Mouse (Mus musculus) CH12.LX (cell line): ENCODE results near the gene Cox16. TPM values are rescaled to one million over a fixed set of nuclear protein-coding genes. Genes with fewer than 3 reads are reported as not detected.

Experiments
- DNase-seq: peaks from one replicate; pipeline ENCODE4 v3.0.0-alpha.2; 2013; ENCODE audit errors: extremely low read depth
- H3K27ac ChIP-seq: 2 replicates; pipeline ENCODE4 v1.5.1; 2012; ENCODE audit warnings: low read depth, mild to moderate bottlenecking, control low read depth, moderate library complexity; ENCODE audit not compliant: insufficient read depth
- H3K27me3 ChIP-seq: replicated peaks from 2 replicates; pipeline ENCODE3; 2012; ENCODE audit warnings: inconsistent platforms
- H3K36me3 ChIP-seq, 2 experiments: replicated peaks in 1 of 2; 2 replicates each; pipeline versions ENCODE3 to v1.6.1; 2012; ENCODE audit warnings: inconsistent platforms in 1 of 2, low read length in 1 of 2, mild to moderate bottlenecking in 1 of 2, mixed read lengths in 1 of 2, moderate library complexity in 1 of 2; ENCODE audit not compliant: control insufficient read depth in 1 of 2, insufficient read depth in 1 of 2
- H3K4me1 ChIP-seq, 2 experiments: 2 replicates each; pipeline ENCODE4 v1.6.1; 2012; ENCODE audit warnings: inconsistent platforms in 1 of 2, moderate library complexity in 1 of 2; ENCODE audit not compliant: insufficient read depth in 2 of 2, control insufficient read depth in 1 of 2
- H3K4me2 ChIP-seq: 2 replicates; pipeline ENCODE4 v1.6.1; 2012; ENCODE audit warnings: low read depth, mild to moderate bottlenecking, control low read depth; ENCODE audit not compliant: poor library complexity, insufficient read depth, severe bottlenecking
- H3K4me3 ChIP-seq, 3 experiments: fragments of 150-350 bp in 1 of 3; sonication (generic) in 1 of 3; replicated peaks in 1 of 3; 2 replicates each; pipeline versions ENCODE3 to v1.5.1; 2011 to 2012; ENCODE audit warnings: low read depth in 2 of 3, low read length in 2 of 3, mild to moderate bottlenecking in 2 of 3, moderate library complexity in 2 of 3, control low read depth in 1 of 3, improper control_type of control experiment in 1 of 3, inconsistent platforms in 1 of 3, mixed read lengths in 1 of 3; ENCODE audit not compliant: poor library complexity in 1 of 3
- H3K79me2 ChIP-seq: replicated peaks from 2 replicates; pipeline ENCODE4 v1.6.1; 2012; ENCODE audit warnings: mild to moderate bottlenecking, moderate library complexity; ENCODE audit not compliant: control insufficient read depth, poor library complexity, insufficient read depth, severe bottlenecking; ENCODE audit errors: extremely low read depth
- H3K9ac ChIP-seq: 2 replicates; pipeline ENCODE4 v1.6.1; 2012; ENCODE audit warnings: low read depth, mild to moderate bottlenecking, control low read depth, moderate library complexity; ENCODE audit not compliant: insufficient read depth
- H3K9me3 ChIP-seq: replicated peaks from 2 replicates; pipeline ENCODE3; 2012; ENCODE audit warnings: low read length, inconsistent platforms, mixed read lengths
- BHLHE40 ChIP-seq: IDR thresholded peaks from 2 replicates; pipeline ENCODE4 v1.6.1; 2011; ENCODE audit warnings: mild to moderate bottlenecking, low read depth, low read length, improper control_type of control experiment
- CHD2 ChIP-seq: IDR thresholded peaks from 2 replicates; pipeline ENCODE4 v1.6.1; 2011; ENCODE audit warnings: low read length, improper control_type of control experiment
- E2F4 ChIP-seq: IDR thresholded peaks from 2 replicates; pipeline ENCODE4 v1.6.1; 2011; ENCODE audit warnings: low read depth, low read length, improper control_type of control experiment; ENCODE audit not compliant: insufficient replicate concordance
- ELF1 ChIP-seq: IDR thresholded peaks from 2 replicates; pipeline ENCODE4 v1.6.1; 2014; ENCODE audit warnings: low read depth, mild to moderate bottlenecking, inconsistent platforms, low read length, improper control_type of control experiment
- EP300 ChIP-seq: IDR thresholded peaks from 2 replicates; pipeline ENCODE4 v1.6.1; 2011; ENCODE audit warnings: low read length, improper control_type of control experiment
- ETS1 ChIP-seq: conservative IDR thresholded peaks from 2 replicates; pipeline ENCODE4 v1.6.1; 2012; ENCODE audit warnings: low read depth, mild to moderate bottlenecking, inconsistent platforms, low read length, improper control_type of control experiment, moderate library complexity
- HCFC1 ChIP-seq: IDR thresholded peaks from 2 replicates; pipeline ENCODE4 v1.6.1; 2012; ENCODE audit warnings: low read depth, mild to moderate bottlenecking, inconsistent platforms, low read length, improper control_type of control experiment
- IRF4 ChIP-seq: IDR thresholded peaks from 2 replicates; pipeline ENCODE4 v1.6.1; 2014; ENCODE audit warnings: low read depth, mild to moderate bottlenecking, inconsistent platforms, low read length, improper control_type of control experiment
- JUN ChIP-seq: IDR thresholded peaks from 2 replicates; pipeline ENCODE4 v1.6.1; 2011; ENCODE audit warnings: low read depth, mild to moderate bottlenecking, low read length, improper control_type of control experiment, moderate library complexity; ENCODE audit not compliant: insufficient read depth
- JUND ChIP-seq: conservative IDR thresholded peaks from 2 replicates; pipeline ENCODE4 v1.6.1; 2011; ENCODE audit warnings: low read depth, low read length, improper control_type of control experiment
- KAT2A ChIP-seq: IDR thresholded peaks from 2 replicates; pipeline ENCODE4 v1.6.1; 2012; ENCODE audit warnings: low read length, improper control_type of control experiment, inconsistent platforms; ENCODE audit not compliant: insufficient replicate concordance
- MAFK ChIP-seq: IDR thresholded peaks from 2 replicates; pipeline ENCODE4 v1.6.1; 2011; ENCODE audit warnings: low read length, improper control_type of control experiment; ENCODE audit not compliant: insufficient replicate concordance
- MAX ChIP-seq: IDR thresholded peaks from 2 replicates; pipeline ENCODE4 v1.6.1; 2011; ENCODE audit warnings: low read length, improper control_type of control experiment
- MAZ ChIP-seq: IDR thresholded peaks from 2 replicates; pipeline ENCODE4 v1.6.1; 2012; ENCODE audit warnings: low read depth, mild to moderate bottlenecking, inconsistent platforms, low read length, improper control_type of control experiment, moderate library complexity
- MEF2A ChIP-seq: IDR thresholded peaks from 2 replicates; pipeline ENCODE4 v1.6.1; 2014; ENCODE audit warnings: low read depth, mild to moderate bottlenecking, inconsistent platforms, low read length, improper control_type of control experiment, borderline replicate concordance
- MXI1 ChIP-seq: IDR thresholded peaks from 2 replicates; pipeline ENCODE4 v1.6.1; 2011; ENCODE audit warnings: mild to moderate bottlenecking, low read depth, low read length, improper control_type of control experiment
- MYC ChIP-seq: IDR thresholded peaks from 2 replicates; pipeline ENCODE4 v1.6.1; 2011; ENCODE audit warnings: low read depth, mild to moderate bottlenecking, improper control_type of control experiment, low read length
- NELFE ChIP-seq: IDR thresholded peaks from 2 replicates; pipeline ENCODE4 v1.6.1; 2011; ENCODE audit warnings: low read depth, low read length, improper control_type of control experiment
- POLR2A ChIP-seq: IDR thresholded peaks from 2 replicates; pipeline ENCODE4 v1.6.1; 2011; ENCODE audit warnings: low read depth, mild to moderate bottlenecking, improper control_type of control experiment, low read length
- RAD21 ChIP-seq: IDR thresholded peaks from 2 replicates; pipeline ENCODE4 v1.6.1; 2011; ENCODE audit warnings: low read depth, mild to moderate bottlenecking, low read length, improper control_type of control experiment, moderate library complexity
- RCOR1 ChIP-seq: conservative IDR thresholded peaks from 2 replicates; pipeline ENCODE4 v1.6.1; 2012; ENCODE audit warnings: low read depth, mild to moderate bottlenecking, inconsistent platforms, low read length, improper control_type of control experiment
- SMC3 ChIP-seq: IDR thresholded peaks from 2 replicates; pipeline ENCODE4 v1.6.1; 2011; ENCODE audit warnings: low read depth, low read length, improper control_type of control experiment
- TBP ChIP-seq: conservative IDR thresholded peaks from 2 replicates; pipeline ENCODE4 v1.6.1; 2011; ENCODE audit warnings: low read depth, low read length, improper control_type of control experiment
- TCF12 ChIP-seq: IDR thresholded peaks from 2 replicates; pipeline ENCODE4 v1.6.1; 2014; ENCODE audit warnings: low read depth, mild to moderate bottlenecking, inconsistent platforms, low read length, improper control_type of control experiment
- UBTF ChIP-seq: IDR thresholded peaks from 2 replicates; pipeline ENCODE4 v1.6.1; 2012; ENCODE audit warnings: low read depth, mild to moderate bottlenecking, inconsistent platforms, low read length, improper control_type of control experiment, moderate library complexity
- USF2 ChIP-seq: conservative IDR thresholded peaks from 2 replicates; pipeline ENCODE4 v1.6.1; 2011; ENCODE audit warnings: low read depth, low read length, improper control_type of control experiment
- ZC3H11A ChIP-seq: IDR thresholded peaks from 2 replicates; pipeline ENCODE4 v1.6.1; 2012; ENCODE audit warnings: low read depth, mild to moderate bottlenecking, inconsistent platforms, low read length, improper control_type of control experiment
- ZKSCAN1 ChIP-seq: IDR thresholded peaks from 2 replicates; pipeline ENCODE4 v1.6.1; 2012; ENCODE audit warnings: low read depth, inconsistent platforms, low read length, improper control_type of control experiment, borderline replicate concordance
- ZMIZ1 ChIP-seq: IDR thresholded peaks from 2 replicates; pipeline ENCODE4 v1.6.1; 2012; ENCODE audit warnings: low read depth, mild to moderate bottlenecking, inconsistent platforms, low read length, improper control_type of control experiment
- dilution Hi-C: fragments of 300-500 bp; cut with MboI; formaldehyde crosslinking; loops from 2 replicates; pipeline ENCODE4 v1.14.3; 2020; ENCODE audit warnings: low sequenced_read_pairs; ENCODE audit not compliant: extremely low pct_unique_long_range_greater_than_20kb, extremely low pct_ligation_motif_present
- in situ Hi-C: fragments of 300-500 bp; cut with MboI; formaldehyde crosslinking; loops from 3 replicates; pipeline ENCODE4 v1.14.3; 2019; ENCODE audit warnings: low sequenced_read_pairs, low pct_ligation_motif_present, low pct_unique_long_range_greater_than_20kb, mixed read lengths
- polyA plus RNA-seq: library from polyadenylated mRNA; unstranded; fragments of >175 nt; gene quantifications from 2 replicates; pipeline ENCODE4 v1.2.1, GENCODE M21; 2012; ENCODE audit warnings: low read depth; ENCODE audit not compliant: insufficient read length
- total RNA-seq, 2 experiments: library from RNA; depleted of rRNA; stranded (reverse); fragments of 300-350 nt in 1 of 2; fragments of >200 nt in 1 of 2; gene quantifications; 2 replicates each; pipeline ENCODE4 v1.2.3; 2012 to 2014

The Cox16 gene
- total and polyA plus RNA-seq, 3 experiments, result 118 to 321 (median 124) TPM

DNA sequence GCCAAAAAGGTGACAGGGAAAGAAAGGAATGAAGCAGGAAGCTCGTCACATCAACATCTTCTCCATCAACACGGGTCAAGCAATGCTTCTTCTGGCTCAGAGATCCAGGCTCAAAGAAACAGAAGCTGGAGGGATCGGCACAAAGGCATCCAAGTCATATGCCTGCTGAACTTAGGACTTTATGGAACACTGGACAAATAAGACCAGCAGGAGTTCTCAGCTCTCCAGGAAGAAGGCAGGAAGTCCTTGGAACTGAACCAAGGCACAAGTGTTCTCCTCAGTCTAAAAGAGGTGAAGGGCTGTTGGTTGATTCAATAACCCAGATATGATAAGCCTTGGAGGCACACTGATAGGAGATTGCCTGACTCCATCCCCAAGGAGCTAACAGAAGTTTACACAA is 159.9 kb downstream of the Cox16 start:
- no peak for DNase-seq
- TF ChIP-seq HCFC1 (no peak), JUN (no peak), ZKSCAN1 (no peak), SMC3 (no peak), MEF2A (no peak), MXI1 (no peak), USF2 (no peak), POLR2A (no peak), CHD2 (no peak), JUND (no peak), UBTF (no peak), ZC3H11A (no peak), RCOR1 (no peak), MAX (no peak), NELFE (no peak), KAT2A (no peak), MAZ (no peak), RAD21 (no peak), E2F4 (no peak), TCF12 (no peak)
- in situ Hi-C loops, result no loop called here
- no peaks in the 10 kb centered on the region for H3K9me3 ChIP-seq
- H3K79me2 ChIP-seq, result no peaks in the 10 kb centered on the region
- no peak overlapping the region for H3K9ac ChIP-seq
- H3K4me3 ChIP-seq, result no peak overlapping the region
- no peak overlapping the region for H3K4me2 ChIP-seq
- no peak overlapping the region for H3K27ac ChIP-seq
- H3K36me3 ChIP-seq, result no peaks in the 10 kb centered on the region
- H3K27me3 ChIP-seq, result peaks cover 2% of the 10 kb centered on the region
- peaks cover 0 to 6% of the 10 kb centered on the region in 2 experiments; a peak in 1 of 4 replicates for H3K4me1 ChIP-seq
- dilution Hi-C loops, result no loop called here

DNA sequence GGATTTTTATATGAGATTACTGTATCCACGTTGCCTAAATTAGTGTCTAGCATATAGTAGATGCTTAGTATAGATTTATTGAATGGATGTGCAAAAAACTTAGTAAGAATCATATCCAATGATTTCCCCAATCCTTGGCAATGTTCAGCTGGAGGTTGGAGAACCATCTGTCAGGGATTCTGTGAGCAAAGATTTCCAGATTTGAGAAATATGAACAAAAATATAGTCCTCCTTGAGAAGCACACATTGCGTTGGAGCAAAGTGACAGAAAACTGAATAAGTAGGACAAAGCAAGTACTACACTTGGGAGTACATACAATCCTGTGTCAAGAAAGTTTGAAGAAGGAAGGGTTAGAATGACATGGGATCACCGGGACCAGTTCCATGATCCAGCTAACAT is 160.8 kb downstream of the Cox16 start:
- no peaks in the 10 kb centered on the region for H3K79me2 ChIP-seq
- H3K4me1 ChIP-seq, result peaks cover 0 to 6% of the 10 kb centered on the region in 2 experiments; a peak in 1 of 4 replicates
- H3K4me2 ChIP-seq, result no peak overlapping the region
- in situ Hi-C loops, result no loop called here
- no peak overlapping the region for H3K4me3 ChIP-seq
- DNase-seq, result no peak
- no peaks in the 10 kb centered on the region for H3K9me3 ChIP-seq
- peaks cover 2% of the 10 kb centered on the region for H3K27me3 ChIP-seq
- H3K27ac ChIP-seq, result no peak overlapping the region
- H3K36me3 ChIP-seq, result no peaks in the 10 kb centered on the region
- TF ChIP-seq BHLHE40, result no peak
- no peak for TF ChIP-seq MAFK
- no peak for TF ChIP-seq ETS1
- no peak for TF ChIP-seq MEF2A
- no peak for TF ChIP-seq TBP
- TF ChIP-seq ELF1, result no peak
- no peak for TF ChIP-seq IRF4
- TF ChIP-seq MAZ, result no peak
- TF ChIP-seq ZMIZ1, result no peak
- TF ChIP-seq MYC, result no peak
- no peak for TF ChIP-seq TCF12
- TF ChIP-seq KAT2A, result no peak
- no peak for TF ChIP-seq EP300
- no peak for TF ChIP-seq NELFE
- no peak for TF ChIP-seq HCFC1
- dilution Hi-C loops, result no loop called here
- no peak overlapping the region for H3K9ac ChIP-seq
